Mouse (Mus musculus) WW6 (cell line): ENCODE measurements at regions not wholly inside any gene's neighbourhood (a gene's known extent, or its start where the extent isn't known, plus 50 kb on each side); places are given as distances from the start of the nearest gene placed in this dataset.

Experiments
- DNase-seq: peaks from one replicate; pipeline ENCODE4 v3.0.0-alpha.2; 2013; ENCODE audit warnings: low read depth, low spot score

- no peak for DNase-seq
Observed at GRCm38 (mm10) chr16:8117543-8118167, 307.3 kb downstream of the Tmem114 start.

GRCm38 (mm10) chr16:8111329-8112116 is 313.4 kb downstream of the Tmem114 start:
- no peak for DNase-seq

- no peak for DNase-seq
Observed at GRCm38 (mm10) chr16:8108141-8109122, 316.5 kb downstream of the Tmem114 start.

GRCm38 (mm10) chr16:8079024-8079423 is 345.9 kb downstream of the Tmem114 start:
- no peak for DNase-seq

GRCm38 (mm10) chr16:8078461-8078860 is 346.5 kb downstream of the Tmem114 start:
- peak; percentile 5 for DNase-seq

- DNase-seq = no peak
Observed at GRCm38 (mm10) chr16:8074729-8075128, 350.2 kb downstream of the Tmem114 start.

- DNase-seq = no peak
Observed at GRCm38 (mm10) chr16:8053936-8054335, 371.0 kb downstream of the Tmem114 start.

GRCm38 (mm10) chr16:8008966-8009365 is 416.0 kb downstream of the Tmem114 start:
- DNase-seq = no peak

- no peak for DNase-seq
Observed at GRCm38 (mm10) chr16:8006631-8007030, 418.3 kb downstream of the Tmem114 start.

GRCm38 (mm10) chr16:8002339-8003089 is 422.4 kb downstream of the Tmem114 start:
- DNase-seq = no peak

GRCm38 (mm10) chr16:7982816-7983215 is 442.1 kb downstream of the Tmem114 start:
- DNase-seq = no peak

- no peak for DNase-seq
Observed at GRCm38 (mm10) chr16:7978466-7978865, 446.5 kb downstream of the Tmem114 start.

- no peak for DNase-seq
Observed at GRCm38 (mm10) chr16:7951616-7952015, 473.3 kb downstream of the Tmem114 start.

GRCm38 (mm10) chr16:7942333-7942732 is 482.6 kb downstream of the Tmem114 start:
- no peak for DNase-seq

GRCm38 (mm10) chr16:7937167-7937566 is 487.8 kb downstream of the Tmem114 start:
- DNase-seq = no peak

GRCm38 (mm10) chr16:7932322-7932721 is 492.6 kb downstream of the Tmem114 start:
- DNase-seq = no peak

- no peak for DNase-seq
Observed at GRCm38 (mm10) chr16:7931676-7932075, 493.3 kb downstream of the Tmem114 start.

- DNase-seq = no peak
Observed at GRCm38 (mm10) chr16:7929112-7929511, 495.8 kb downstream of the Tmem114 start.

- DNase-seq = no peak
Observed at GRCm38 (mm10) chr16:7928391-7928935, 496.5 kb downstream of the Tmem114 start.

- no peak for DNase-seq
Observed at GRCm38 (mm10) chr16:7927756-7928155, 497.2 kb downstream of the Tmem114 start.

GRCm38 (mm10) chr16:7895786-7896185 is 529.1 kb downstream of the Tmem114 start:
- no peak for DNase-seq
